Mouse (Mus musculus): Measurements from ENCODE around the gene Palmd. TPM values are rescaled to one million over a fixed set of nuclear protein-coding genes. Genes with fewer than 3 reads are reported as not detected.

The Palmd gene
- total RNA-seq, 2 experiments from 2014 or later, result 25.3 to 37.5 TPM

DNA sequence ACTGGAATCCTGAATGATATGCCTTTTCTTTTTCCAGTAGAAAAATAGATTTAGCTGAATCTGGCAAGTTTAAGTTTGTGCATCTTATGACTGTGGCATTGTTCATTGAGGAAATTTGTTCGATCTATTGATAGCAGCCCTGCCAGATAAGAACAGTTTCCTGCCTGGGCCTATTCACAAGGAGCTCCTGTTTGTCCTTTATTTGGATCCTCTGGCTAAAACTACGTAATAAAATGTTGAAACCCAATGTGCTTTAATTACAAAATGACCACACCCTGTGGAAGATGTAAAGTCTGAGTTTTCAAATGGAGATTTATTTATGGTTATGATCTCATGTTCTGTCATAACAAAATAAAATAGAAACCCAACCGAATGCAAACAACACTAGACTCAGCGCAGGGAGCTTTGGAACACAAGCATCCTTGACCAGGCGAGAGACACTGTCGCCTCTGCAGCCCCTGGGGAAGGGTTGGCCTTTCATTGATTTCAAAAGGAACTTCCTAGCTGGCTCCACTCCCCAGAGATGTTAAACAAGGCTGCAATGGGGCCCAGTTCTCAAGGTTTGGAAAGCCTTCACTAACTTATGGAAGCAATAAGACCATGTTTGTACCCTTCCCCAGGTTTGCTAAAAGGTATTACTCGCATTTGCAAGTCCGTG, 16.4 kb downstream of the Palmd start:
- intact Hi-C loops (cut with DNase I), result no loop called here
- H3K27ac ChIP-seq, result peak overlapping the region; percentile 75

GRCm38 (mm10) chr3:116951489-116951888, 17.3 kb downstream of the Palmd start:
- intact Hi-C loops (cut with DNase I), result no loop called here
- DNase-seq, result peak; percentile 32
- no peak overlapping the region for H3K4me3 ChIP-seq
- H3K27ac ChIP-seq, result peak overlapping the region; percentile 75
- no peak for TF ChIP-seq CTCF (IDR thresholded peaks at IDR 0.05)

More for the DNA sequence above, 16.4 kb downstream of the Palmd start:
- H3K4me3 ChIP-seq, result no peak overlapping the region
- DNase-seq, result no peak
- TF ChIP-seq CTCF (IDR thresholded peaks at IDR 0.05), result no peak

DNA sequence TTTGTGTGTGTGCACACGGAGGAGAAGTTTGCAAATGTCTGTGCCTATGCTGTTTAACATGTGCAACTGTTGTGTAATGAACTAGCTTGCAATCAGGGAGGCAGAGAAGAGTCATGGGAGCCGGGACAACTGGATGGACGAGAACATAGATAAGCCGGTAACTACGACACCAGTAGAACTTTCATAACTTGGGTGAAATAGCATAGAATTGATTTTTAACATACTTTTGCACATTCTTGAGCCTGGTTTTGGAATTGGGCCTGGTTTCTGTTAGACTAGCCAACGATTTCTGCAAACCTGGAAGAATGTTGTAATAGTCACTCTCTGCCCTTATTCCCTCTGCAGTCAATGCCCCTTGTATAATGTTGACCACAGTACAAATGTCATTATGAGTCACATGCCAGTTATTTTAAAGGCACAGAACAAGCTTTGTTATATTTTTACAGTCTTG, 18.1 kb downstream of the Palmd start:
- DNase-seq, result no peak
- TF ChIP-seq CTCF (IDR thresholded peaks at IDR 0.05), result no peak
- intact Hi-C loops (cut with DNase I), result no loop called here
- Histone ChIP-seq H3K4me3 (no peak overlapping the region), H3K27ac (peak overlapping the region; percentile 20; the same call in 1 of the 2 replicates)

GRCm38 (mm10) chr3:116946476-116946875, 22.3 kb downstream of the Palmd start:
- H3K4me3 ChIP-seq, result no peak overlapping the region
- DNase-seq, result no peak
- no peak for TF ChIP-seq CTCF (IDR thresholded peaks at IDR 0.05)
- peak overlapping the region; percentile 48 for H3K27ac ChIP-seq
- intact Hi-C loops (cut with DNase I), result no loop called here

- no peak for TF ChIP-seq CTCF (IDR thresholded peaks at IDR 0.05)
- peak; percentile 51 for DNase-seq
- Histone ChIP-seq H3K4me3 (no peak overlapping the region), H3K27ac (peak overlapping the region; percentile 67)
- intact Hi-C loops (cut with DNase I), result no loop called here
These were observed 25.4 kb downstream of the Palmd start for GRCm38 (mm10) chr3:116943422-116943821.

DNA sequence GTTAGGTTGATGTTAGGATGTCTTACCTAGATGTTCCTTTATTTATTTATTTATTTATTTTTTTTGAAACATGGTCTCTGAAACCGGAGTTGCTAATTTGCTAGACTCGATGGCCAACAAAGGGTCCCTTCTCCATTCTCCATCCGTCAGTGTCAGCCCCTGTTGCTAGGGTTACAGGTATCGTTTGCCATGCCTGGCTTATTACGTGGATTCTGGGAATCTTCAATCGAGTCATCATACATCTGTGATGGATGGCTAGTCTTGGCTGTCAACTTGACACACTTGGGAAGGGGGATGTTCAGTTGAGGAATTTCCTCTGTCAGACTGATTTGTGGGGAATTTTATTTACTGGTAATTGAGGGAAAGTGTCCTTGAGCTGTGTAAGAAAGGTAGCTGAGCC, 26.0 kb downstream of the Palmd start:
- no peak for TF ChIP-seq CTCF (IDR thresholded peaks at IDR 0.05)
- DNase-seq, result no peak
- intact Hi-C loops (cut with DNase I), result no loop called here
- no peak overlapping the region for H3K4me3 ChIP-seq
- H3K27ac ChIP-seq, result peak overlapping the region; percentile 67; the same call in 1 of the 2 replicates

- no peak for TF ChIP-seq CTCF (IDR thresholded peaks at IDR 0.05)
- peak overlapping the region; percentile 80 for H3K27ac ChIP-seq
- intact Hi-C loops (cut with DNase I), result no loop called here
- no peak for DNase-seq
- peak overlapping the region; percentile 5; the same call in 1 of the 2 replicates for H3K4me3 ChIP-seq
These were observed 27.1 kb downstream of the Palmd start for GRCm38 (mm10) chr3:116941559-116942117.

DNA sequence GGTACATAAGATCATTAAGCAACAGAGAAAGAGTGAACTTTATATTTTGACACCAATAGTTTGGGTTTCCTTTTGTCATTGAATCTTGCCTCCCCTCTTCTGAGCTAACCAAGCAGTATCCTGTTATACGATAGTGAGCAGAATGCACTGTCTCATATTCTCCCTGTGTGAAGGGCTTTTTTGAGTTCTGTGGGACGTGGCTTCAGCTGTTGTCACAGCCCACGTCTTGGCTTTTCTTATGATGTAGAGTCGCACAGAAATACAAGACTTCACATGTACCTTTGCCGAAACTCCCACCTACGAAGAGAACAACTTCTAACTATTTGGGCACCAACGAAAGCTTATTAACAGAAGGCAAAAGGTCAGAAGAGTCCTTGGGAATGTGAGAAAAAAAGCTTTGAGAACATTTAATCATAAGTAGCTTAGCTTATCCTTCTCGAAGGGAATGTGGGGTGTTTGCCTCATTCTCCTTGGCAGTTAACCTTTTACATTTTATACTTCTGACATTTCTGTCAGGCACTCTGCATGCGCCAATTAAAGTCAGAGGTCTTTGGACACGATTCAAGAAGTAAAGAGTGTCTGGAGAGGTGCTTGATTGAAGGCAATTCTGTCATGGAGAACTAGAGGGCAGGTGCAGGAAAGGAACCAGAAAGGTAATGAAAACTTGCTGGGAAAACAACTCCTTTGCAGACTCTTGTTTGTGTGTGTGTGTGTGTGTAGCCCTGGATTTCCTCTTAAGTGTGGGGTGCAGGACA, 27.8 kb downstream of the Palmd start:
- TF ChIP-seq CTCF (IDR thresholded peaks at IDR 0.05), result no peak
- peak overlapping the region; percentile 80 for H3K27ac ChIP-seq
- intact Hi-C loops (cut with DNase I), result no loop called here
- no peak for DNase-seq
- peak overlapping the region; percentile 39 for H3K4me3 ChIP-seq

DNA sequence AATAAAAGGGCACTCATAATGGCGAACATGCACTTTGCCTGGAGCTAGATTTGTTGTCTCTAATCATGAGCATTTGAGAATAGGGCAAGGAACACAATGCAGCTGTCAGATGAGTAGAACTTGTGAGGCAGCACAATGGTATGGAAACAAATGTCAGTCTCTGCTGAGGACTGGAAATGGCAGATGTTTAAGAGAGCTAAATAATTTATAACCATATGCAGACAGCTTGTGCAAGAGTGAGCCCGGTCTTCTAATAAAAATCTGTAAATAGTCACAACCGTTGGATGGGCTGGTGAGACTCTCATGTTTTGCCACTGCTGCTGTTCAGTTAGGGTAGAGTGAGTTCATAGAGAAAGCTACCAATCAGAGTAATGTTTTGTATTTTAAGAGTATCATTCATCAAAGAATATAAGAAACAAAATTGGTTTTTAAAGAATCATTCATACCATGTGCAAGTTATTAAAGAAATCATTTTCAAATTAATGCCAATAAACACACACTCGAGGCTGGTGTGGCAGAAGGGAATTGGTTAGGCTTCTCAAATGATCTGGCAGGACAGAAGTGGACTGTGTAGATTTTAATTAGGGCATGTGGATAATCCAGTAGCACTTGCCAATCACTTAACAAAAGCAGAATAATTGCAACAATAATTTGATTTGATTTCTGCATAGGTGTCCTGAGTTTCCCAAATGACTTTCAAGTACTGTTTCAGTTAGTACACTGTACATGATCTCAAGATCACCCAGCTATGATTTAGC, 31.7 kb downstream of the Palmd start:
- no peak for TF ChIP-seq CTCF (IDR thresholded peaks at IDR 0.05)
- Histone ChIP-seq H3K27ac (peak overlapping the region; percentile 21; the same call in 1 of the 2 replicates), H3K4me3 (no peak overlapping the region)
- no peak for DNase-seq
- intact Hi-C loops (cut with DNase I), result no loop called here

DNA sequence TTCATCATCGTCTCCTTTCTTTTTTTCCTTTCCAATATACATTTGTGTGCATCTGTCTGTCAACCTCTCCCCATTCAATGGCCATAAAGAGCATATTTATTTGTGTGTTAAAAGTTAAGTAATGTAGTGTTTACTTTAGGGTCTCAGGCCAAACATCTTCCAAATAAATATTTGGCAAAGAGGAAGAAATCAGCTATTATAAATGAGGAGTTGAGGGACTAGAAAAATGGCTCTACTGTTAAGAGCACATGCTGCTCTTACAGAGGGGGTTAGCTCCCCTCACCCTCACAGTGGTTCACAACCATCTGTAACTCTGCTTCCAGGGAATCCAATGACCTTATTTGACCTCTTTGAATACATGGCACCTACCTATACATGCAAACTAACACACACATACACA, 35.6 kb downstream of the Palmd start:
- intact Hi-C loops (cut with DNase I), result no loop called here
- Histone ChIP-seq H3K4me3 (no peak overlapping the region), H3K27ac (no peak overlapping the region)
- no peak for TF ChIP-seq CTCF (IDR thresholded peaks at IDR 0.05)
- DNase-seq, result no peak

GRCm38 (mm10) chr3:116928994-116929393, 39.8 kb downstream of the Palmd start:
- no peak overlapping the region for H3K4me3 ChIP-seq
- DNase-seq, result peak; percentile 83
- peak overlapping the region; percentile 77 for H3K27ac ChIP-seq

DNA sequence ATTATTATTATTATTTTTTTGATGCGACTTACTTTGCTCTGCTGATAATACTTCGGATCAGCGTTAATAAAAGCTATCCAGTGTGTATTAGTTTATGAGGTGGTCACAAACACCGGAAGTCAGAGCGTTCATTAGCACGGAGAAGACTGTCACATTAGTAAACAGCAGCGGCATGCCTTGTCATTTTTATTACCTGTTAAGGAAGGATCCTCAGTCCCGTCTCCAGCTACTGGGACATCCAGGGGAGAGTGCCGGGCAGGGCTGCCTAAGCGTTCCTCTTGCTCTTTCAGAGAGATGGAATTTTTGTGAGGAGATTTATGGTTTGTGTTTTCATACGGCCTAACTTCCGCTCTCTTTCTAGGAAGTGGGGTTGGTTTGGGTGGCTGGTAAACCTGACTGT, 45.7 kb downstream of the Palmd start:
- no peak overlapping the region for H3K4me3 ChIP-seq
- DNase-seq, result no peak
- TF ChIP-seq CTCF (IDR thresholded peaks at IDR 0.05), result no peak
- H3K27ac ChIP-seq, result peak overlapping the region; percentile 55; the same call in 1 of the 2 replicates
- intact Hi-C loops (cut with DNase I), result loop anchor here (5.0 kb wide), 2 partner anchors 99 to 139 kb away; no protein-coding TSS in a partner anchor

More at GRCm38 (mm10) chr3:116928994-116929393, 39.8 kb downstream of the Palmd start:
- intact Hi-C loops (cut with DNase I), result no loop called here
- TF ChIP-seq CTCF (IDR thresholded peaks at IDR 0.05), result no peak

Data from gastrocnemius, adult 2 months (tissue).